Mouse (Mus musculus): ENCODE measurements around the gene Fkbp1b.
"Not testable (repeated sequence)": the region's sequence is repeated elsewhere in the genome, so short reads cannot be mapped to it uniquely, and the experiment has no call there.

Fkbp1b gene

GRCm38 (mm10) chr12:4843741-4844140, 2.4 kb upstream of the Fkbp1b start:
- peak; percentile 62 for DNase-seq (ENCODE audit: extremely low spot score)

DNA sequence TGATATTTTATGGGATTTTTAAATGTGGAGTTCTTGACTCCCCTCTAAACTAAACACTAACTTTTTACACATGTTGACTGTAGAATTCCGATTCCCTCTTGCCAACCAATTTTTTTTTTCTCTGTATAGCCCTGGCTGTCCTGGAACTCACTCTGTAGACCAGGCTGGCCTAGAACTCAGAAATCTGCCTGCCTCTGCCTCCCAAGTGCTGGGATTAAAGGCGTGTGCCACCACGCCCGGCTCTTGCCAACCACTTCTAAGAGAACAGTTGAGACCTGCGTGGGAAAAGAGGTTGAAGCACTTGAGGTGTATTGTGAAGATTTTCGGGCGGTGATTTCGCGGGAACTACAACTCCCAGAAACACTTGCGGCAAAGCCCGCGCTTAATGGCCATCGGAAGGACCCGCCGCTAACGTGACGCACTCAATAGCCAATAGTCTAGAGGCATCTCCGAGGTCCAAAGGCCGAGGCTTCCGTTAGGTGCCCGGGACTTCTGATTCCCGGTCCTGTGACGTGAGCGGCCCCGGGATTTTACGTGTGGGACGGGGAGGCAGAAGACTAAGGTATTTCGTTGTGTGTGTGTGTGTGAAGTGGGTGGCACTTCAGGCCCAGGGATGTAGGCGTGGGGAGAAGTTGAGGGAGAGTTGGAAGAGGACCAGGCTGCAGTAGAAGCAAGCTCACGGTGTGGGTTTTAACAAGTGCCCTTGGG, 1.7 kb upstream of the Fkbp1b start, which contains the start of gene Wdcp:
Gene Wdcp (plus strand): TSS at position 414 of the 708 bp plus-strand sequence.
- DNase-seq (ENCODE audit: extremely low spot score) = peak; percentile 88

GRCm38 (mm10) chr12:4842456-4842855, 1.1 kb upstream of the Fkbp1b start:
- DNase-seq (ENCODE audit: extremely low spot score) = no peak

GRCm38 (mm10) chr12:4840741-4841140, 650 bp downstream of the Fkbp1b start:
- no peak for DNase-seq (ENCODE audit: extremely low spot score)

DNA sequence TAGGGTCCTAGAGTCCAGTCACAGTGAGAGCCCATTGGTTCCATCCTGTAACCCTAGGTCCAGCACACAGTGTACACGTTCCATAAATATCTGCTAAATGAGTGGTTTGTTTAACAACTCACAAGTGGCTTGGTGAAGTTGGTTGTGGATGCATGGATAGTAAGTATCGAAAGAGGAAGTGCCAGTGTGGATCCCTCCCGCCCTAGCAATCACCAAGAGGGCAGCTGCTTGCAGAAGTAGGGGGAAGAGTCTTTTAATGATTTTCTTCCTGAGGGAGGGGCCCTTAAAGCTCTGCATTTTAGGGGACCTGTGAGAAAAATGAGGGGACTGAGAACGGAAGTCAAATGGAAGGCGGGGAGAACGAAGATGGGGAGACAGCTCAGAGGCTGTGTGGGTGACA, 1.4 kb downstream of the Fkbp1b start:
- DNase-seq (ENCODE audit: extremely low spot score) = no peak

DNA sequence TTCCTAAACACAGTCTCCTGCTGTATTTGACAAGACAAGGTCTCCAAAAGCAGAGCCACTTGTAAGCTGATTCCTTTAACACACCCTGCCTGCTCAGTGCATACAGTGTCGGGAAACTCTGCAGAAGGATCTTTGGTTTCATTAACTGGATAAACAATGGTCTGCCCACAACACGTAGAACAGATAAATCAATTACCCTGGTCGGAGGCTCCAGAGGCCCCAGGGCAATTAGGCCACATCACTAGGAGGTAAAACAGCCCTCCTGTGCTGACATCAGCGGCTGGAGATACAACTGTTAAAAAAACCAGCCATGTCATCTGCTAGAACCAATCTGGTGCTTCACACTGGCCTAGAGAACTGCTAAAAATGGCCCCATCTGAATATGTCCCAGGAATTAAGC, 4.4 kb downstream of the Fkbp1b start:
- no peak for DNase-seq (ENCODE audit: extremely low spot score)

DNA sequence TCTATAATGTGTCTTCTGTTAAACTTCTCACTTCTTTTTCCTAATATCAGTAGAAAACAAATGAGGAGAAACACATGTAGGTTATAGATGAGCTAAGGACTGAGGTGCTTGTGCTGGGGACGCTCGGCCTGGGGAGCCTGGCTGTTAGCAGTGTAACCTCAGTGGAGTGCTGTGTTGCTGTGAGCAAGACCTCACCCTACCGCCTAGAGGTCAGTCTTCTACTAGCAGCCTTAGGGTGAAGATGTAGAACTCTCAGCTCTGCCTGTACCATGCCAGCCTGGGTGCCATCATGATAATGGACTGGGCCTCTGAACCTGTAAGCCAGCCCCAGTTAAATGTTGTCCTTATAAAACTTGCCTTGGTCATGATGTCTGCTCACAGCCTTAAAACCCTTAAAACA, 14.1 kb downstream of the Fkbp1b start:
- no peak for DNase-seq (ENCODE audit: extremely low spot score)

DNA sequence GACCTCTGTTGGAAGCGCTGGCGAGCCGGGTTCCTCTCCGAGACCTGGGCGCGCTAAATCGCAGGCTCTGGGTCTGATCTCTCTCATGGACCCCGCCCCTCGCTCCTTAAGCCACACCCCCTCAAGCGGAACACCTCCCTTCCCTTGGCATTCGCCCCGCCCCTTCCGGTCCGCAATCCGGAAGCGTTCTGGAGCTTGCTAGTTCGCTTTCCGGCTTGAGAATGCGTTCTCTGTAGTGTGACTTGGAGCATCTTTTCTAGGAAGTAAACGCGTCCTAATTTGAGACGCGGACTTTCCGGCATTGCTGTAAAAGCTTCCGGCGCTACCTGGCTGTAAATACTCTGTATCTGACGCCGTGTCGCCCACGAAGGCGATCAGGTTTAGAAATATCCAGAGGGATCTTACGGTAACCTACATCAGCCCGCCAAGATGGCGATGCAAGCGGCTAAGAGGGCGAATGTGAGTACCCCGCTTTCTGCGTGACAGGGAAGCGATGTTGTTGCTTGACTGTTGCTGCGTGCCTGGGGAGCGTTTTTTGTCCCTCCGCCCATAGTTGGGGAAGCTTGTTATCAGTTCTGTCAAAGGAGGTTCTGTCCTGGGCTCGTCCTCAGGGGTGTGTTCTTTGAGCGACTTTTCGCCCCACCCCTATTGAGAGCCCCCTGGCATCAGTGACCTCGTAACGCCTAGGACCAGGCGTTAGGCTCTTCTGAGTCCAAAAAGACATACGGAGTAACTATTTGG, 23.9 kb downstream of the Fkbp1b start, which contains the start of gene Sf3b6:
Gene Sf3b6 (plus strand): TSS at position 184 of the 741 bp plus-strand sequence.
- peak; percentile 98 for DNase-seq (ENCODE audit: extremely low spot score)

DNA sequence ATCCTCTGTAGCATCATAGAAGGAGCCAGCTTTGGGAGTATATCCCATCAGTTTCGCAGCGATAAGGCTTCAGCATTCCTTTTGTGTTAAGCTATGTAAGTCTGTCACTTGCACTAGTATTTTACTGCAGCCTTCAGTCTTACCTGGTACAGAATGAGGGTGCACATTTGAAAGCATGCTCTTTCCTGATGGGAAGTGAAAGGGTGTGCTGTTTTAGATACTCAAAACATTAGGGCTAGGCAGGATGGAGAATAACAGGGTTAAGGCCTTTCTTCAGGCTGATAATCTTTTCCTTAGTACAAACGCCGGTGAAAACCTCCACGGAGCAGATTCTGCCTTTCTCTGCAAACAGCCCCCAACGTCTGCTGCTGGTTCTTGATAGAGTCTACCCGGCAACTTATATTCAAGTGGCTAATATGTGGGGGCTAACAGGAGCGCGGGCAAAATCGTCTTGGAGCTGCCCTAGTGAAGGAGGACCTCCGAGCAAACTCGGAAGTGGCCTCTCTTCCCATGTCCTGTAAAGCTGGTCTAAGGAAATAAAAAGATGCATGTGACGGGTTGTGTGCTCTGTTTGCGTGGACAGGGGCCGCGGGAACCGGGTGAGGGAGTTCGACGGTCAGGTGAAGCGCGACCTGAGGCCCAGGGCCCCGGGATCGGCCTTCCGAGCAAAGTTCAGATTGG, 24.6 kb downstream of the Fkbp1b start:
- DNase-seq (ENCODE audit: extremely low spot score) = peak; percentile 11

- DNase-seq (ENCODE audit: extremely low spot score) = no peak
Observed at GRCm38 (mm10) chr12:4813636-4814035, 27.8 kb downstream of the Fkbp1b start.

DNA sequence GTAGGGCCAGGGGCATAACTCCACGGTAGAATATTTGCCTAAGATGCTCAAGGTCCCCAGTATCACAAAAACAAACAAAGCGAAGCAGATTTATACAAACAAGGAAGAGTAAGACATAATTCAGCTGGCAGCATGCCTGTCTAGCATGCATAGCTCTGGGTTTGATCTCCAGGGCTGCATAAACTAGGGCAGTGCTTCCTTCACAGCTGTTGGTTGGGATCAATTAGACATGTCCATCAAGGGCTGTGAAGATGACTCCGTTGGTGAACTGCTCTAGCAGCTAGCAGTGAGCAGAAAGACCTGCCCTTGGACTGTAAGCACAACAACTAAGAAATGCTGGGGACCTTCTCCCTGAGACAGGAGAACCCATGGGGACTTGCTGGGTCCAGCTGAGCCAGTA, 29.7 kb downstream of the Fkbp1b start:
- no peak for DNase-seq (ENCODE audit: extremely low spot score)

DNA sequence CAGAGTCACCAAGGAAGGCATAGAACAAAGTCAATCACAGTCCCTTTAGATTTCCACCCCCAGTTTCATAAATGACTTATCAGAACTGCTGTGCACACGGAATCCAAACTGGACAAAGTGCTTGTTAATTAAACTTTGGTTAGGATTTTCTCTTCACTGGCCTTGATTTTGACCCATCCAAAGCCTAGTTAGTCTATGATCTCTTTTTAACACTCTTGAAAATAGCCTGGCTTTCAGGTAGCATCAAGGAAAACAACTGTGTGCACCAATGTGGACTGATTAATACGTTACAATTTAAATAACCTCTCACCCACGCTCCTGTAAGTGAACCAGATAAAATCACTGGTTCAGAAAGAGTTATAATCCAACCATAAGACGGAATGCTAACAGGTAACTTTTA, 30.4 kb downstream of the Fkbp1b start:
- DNase-seq (ENCODE audit: extremely low spot score) = no peak

GRCm38 (mm10) chr12:4797471-4797870, 43.9 kb downstream of the Fkbp1b start:
- DNase-seq (ENCODE audit: extremely low spot score) = not testable (repeated sequence)

GRCm38 (mm10) chr12:4793718-4794117, 47.7 kb downstream of the Fkbp1b start:
- DNase-seq (ENCODE audit: extremely low spot score) = peak; percentile 9

- DNase-seq (ENCODE audit: extremely low spot score) = not testable (repeated sequence)
Observed at GRCm38 (mm10) chr12:4788128-4788527, 53.3 kb downstream of the Fkbp1b start.

DNA sequence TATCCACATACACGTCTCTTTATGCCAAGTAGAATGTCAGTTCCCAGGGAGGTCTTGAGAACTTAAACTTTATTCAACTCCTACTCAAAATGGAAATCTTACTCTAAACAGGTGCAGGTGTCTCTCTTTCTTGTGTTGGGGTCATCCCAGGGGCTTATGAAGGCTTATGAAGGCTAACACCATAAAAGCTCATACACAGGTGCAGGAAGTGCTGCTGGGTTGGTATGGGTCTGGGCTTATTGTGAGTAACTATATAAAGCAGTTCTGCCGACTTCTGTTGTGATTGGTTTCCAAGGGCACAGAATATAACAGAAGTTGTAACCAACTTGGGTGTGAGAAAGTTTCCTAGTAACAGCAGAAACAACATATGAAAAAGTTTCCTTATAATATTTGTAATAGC, 56.9 kb downstream of the Fkbp1b start:
- DNase-seq (ENCODE audit: extremely low spot score) = no peak

DNA sequence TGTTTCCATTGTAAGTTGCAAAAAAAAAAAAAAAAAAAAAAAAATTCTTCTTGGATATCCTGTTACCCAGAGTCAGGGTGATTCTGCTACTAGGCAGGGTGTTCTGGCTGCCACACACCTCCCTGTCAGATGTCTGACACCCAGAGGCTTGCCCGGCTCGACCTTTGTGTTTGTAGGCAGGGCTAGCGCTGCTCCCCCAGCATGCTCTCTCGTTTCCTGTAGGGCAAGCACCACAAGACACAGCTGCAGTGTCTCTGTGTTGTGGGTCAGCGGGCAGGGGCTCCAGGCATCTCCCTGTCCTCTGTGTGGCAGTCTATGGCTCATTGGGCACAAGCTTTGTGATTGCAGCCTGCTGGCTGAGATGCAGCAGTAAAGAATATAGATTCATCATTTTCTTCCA, 57.8 kb downstream of the Fkbp1b start:
- no peak for DNase-seq (ENCODE audit: extremely low spot score)
